Mouse (Mus musculus) right cerebral cortex, postnatal 10 days (tissue): ENCODE measurements around the gene Sipa1l1.

Experiments used
- DNase-seq, 2 experiments: peaks; one replicate each; pipeline ENCODE4 v3.0.0; 2021; ENCODE audit warnings: low spot score in 2 of 2

Sipa1l1 gene

DNA sequence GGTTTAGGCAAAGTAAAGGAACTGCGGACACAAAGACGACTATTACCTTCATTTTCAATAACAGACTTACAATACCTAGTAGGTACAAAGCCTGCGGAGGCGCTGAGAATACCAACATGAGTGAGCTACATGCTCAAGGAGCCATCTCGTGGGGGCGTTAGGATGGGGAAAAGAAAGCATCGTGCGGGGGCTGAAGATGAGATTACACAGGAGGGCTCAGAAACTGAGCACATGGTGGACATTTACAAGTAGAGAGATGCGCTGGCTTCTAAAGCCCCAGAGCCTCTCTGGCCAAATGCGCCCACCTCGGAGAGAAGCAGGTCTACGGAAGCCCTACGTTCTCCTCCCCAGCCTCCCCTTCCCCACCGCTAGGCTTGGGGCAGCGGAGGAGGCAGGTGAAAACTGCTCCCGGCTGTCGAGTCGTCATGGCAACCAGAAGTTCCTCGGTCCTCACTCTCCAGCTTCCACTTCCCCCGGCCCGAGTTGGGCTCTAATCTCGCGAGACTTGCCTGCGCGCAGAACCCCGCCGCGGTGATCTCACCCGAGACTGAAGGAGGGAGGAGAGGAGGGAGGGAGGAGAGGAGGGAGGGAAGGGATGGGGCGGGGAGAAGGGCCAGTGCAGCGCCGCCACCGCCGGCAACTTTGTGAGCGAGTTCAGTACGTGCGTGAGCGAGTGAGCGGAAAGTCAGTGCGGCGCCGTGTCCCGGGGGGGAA is at the start of gene Sipa1l1:
TSS of gene Sipa1l1 (plus strand) at position 501 of the 714 bp plus-strand sequence.
- DNase-seq: peak; percentile 98 to 99

DNA sequence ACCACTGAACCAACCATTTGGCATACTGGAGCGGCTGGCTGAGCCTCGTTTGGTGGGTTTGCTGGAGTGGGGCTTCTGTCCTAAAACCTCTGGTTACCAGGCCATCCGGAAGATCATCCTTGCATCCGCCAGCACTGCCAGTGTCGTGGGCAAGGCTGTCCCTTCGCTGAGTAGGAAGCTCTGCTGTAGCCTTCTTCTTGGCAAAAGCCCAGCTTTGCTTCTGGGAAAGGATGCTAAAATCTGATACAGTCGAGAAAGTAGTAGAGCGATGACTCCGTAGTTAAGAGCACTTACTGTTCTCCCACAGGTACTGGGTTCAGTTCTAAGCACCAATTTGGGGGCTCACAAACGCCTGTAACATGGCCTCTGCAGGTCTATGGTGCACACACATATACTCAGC is 47.2 kb upstream of the Sipa1l1 start:
- peak in 1 of 2 experiments; percentile 47 for DNase-seq

DNA sequence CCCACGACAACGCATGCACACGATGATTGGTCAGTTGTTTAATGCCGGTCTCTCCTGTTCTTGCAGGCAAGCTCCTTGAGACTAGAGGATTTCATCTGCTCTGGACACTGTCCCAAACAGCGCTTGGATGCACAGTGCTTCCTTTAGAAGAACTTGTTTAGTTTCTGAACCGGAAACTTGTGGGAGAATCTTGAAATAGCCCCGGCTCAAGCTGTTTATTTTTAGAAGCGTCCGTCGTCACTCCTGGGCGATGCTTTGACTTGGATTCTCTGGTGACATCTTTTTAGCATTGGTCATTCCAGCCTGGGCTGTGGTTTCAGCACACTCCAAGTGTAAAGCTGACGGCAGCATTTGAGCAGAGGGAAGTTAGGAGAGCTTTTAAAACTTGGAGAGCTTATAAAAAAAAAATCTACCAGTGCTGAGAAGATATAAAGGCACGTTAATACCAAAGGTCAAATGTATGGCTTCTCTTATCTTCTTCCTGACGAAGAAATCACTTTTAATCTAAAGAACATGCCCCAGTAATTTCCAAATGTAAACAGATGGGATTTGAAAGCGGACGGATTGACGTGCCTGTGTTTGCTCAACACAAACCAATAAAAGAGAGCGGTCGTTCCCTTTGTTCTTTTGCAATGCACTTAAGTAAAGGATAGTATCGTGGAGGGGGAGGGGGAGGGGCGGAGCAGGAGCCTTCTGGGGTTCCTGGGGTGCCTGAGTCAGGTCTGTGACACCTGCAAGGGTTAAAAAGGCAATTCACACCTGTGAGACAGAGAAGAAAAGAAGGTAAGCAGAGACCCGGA is 46.5 kb upstream of the Sipa1l1 start:
- peak; percentile 47 to 55 for DNase-seq

DNA sequence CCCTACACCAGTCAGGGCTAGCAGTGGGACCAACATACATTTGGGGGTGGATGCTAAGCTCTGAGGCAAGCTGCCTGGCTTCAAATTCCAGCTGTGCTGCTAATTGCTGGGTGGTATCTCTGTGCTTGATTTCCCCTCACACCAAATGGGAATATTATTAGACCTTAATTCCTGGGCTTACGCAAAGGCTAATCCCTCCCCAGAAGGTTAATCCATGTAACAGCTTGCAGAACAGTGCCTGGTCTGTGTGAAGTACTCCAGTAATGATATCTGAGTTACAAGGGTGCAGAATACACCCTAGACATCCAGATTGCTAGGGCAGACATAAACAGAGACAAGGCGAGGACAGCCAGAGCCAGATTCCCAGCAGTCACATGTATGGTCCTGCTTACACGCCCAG is 42.3 kb upstream of the Sipa1l1 start:
- no peak for DNase-seq

DNA sequence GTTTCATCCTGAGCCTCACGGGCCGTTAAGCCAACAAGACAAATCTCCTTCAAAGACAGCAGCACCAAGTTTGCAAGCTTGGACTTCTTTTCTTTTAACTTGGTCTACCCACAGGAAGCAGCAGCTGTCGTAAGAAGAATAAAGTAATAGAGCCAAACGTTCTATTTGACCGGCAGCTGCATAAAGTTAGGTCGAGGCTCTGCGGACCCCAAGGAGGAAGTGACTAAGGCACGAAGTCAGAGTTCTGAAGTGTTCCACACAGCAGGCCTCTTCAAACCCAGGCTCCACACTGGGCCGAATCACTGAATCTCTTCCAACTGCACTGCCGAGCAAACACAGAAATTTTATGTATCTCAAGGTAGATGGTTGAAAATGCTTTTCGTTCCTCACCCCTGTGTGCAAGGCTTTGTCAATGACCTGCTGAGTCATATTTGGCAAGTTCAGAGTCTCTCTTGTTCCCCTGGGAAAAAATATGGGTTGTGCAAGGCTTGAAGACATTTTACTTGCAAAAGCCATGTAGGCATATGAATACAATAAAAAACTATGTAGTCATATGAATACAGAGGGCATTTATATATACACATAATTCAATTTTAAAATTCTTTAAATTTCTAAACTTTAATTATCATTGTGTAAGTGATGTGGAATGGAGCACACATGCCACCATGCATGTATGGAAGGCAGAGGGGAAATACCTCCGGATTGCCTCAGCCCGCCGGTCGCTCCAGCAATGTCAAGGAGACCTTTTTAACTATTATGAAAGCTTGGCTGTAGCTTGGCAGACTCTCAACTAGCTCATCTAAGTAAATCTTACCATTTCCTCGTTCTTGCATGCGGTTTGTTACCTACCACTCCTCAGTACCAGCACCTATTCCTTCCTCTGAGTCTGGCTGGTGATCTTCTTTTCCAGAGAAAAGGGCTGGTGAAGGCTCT is 29.6 kb upstream of the Sipa1l1 start:
- no peak for DNase-seq

DNA sequence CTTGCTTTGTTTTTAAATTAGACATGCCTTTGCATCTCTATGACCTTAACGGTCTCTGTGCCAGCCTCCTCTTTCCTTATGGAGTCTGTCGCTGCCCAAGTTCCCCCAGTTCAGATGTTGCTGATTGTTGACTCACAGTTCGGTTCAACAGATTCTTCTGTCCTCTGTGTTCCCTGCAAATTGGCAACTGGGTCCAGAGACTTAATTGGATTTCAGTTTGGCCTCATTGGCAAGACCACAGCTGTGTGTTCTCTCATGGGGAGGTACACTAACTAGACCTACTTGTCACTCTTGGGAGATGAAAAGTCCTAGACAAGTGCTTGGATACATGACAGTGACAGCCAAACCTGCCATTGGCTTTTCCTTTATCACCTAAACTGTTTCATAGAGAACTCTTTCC is 25.7 kb upstream of the Sipa1l1 start:
- no peak for DNase-seq

DNA sequence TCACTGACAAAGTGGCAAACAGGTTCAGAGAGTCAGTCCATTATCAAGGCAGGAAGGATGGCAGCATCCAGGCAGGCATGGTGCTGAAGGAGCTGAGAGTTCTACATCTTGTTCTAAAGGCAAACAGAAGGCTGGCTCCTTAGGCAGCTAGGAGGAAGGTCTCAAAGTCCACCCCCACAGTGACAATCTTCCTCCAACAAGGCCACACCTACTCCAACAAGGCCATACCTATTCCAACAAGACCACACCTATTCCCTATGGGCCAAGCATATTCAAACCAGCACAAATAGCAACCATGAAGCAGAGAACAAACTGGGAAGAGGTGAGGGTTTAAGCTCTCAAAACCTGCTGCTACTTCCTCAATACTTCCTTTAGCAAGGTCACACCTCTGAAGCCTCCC is 23.9 kb upstream of the Sipa1l1 start:
- no peak for DNase-seq

DNA sequence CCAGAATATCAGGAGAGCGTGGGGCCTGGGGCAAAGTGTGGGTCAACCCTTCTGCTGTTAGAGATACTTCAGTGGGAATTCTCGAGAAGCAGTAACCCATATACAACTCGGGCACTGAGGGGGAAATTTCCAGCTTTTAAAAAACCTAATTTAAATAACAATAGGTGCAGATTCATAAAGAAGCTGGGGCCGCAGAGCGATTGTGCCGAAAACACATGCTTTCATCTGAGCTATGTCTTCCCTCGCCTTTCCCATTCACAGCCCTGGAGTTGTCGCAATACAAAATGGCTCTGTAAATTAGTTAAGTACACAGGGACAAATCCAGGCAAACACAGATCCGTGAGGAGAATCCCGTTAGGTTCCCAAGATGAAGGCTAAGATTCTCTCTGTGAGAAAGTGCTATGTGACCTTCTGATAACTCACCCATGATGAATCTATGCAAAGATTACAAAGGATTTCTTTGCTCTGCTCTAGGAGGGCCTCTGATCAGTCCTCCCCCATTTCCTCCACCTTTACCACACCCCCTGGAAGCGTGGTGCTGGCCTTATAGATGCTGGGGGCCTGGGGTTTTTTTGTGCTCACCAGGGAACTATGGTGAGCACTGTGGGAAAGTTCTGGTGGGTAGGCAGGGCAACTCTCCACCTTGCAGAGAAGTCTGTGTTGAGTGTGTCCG is 22.0 kb upstream of the Sipa1l1 start:
- DNase-seq: no peak

DNA sequence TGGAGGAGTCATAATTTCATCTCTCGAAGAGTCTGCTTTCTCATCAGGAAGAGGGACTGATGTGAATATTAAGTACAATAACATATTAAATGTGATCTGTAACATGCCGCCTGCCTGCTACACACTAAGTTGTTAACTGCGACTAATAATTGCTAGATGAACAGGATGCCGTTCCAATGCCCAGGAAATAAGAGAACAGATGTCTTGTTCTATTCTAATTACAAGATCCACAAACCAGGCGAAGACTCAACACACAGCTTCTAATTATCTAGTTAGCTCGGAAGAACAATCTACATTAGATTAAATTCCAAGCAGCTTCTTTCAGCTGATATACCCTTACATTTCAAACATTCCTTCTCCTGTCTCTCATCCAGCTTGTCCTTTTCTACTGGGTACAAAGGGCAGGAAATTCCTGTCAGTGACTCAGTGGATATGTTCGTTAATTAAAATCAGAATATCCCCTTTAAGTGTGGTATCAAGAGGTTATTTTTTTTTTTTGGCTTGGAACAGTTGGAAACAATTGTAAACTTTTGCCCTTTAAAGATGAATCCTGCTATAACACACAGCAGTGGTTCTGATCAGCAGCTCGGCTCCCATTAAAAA is 20.7 kb upstream of the Sipa1l1 start:
- DNase-seq: no peak

DNA sequence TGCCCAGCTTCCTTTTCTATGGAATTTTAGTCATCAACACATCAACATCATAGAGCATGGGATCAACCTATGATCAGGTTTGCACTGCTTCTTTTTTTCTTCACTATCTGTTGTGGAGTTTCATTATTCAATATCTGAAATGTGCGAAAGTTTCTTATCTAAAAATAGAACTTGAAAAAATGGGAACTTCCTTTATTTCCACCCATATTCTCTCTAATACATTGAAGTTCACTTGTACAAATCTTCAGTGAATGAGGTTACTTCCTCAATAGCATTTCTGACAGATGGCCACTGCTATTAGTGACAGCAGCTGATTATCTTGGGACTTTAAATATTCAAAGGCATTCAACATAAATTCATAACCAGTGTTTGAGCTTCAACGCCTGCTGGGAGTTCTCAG is 18.1 kb upstream of the Sipa1l1 start:
- no peak for DNase-seq

DNA sequence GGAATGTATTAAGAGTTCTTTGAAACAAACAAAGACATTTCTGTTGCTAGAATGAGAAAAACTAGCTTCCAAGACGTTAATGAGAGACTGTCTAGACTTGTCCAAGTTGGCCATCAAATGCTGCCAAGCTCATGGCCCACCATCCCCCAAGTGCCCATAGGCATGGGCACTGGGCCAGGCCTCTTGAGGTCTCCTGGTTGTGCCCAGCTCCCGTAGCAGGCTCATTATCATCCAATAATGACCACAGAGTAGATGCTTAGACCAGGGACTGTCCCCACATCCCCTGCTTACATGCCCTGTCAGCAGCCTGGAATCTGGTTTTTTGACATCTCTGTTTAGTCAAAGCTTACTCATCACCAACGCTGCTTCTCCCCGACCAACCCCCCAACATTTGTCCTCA is 14.6 kb upstream of the Sipa1l1 start:
- no peak for DNase-seq

DNA sequence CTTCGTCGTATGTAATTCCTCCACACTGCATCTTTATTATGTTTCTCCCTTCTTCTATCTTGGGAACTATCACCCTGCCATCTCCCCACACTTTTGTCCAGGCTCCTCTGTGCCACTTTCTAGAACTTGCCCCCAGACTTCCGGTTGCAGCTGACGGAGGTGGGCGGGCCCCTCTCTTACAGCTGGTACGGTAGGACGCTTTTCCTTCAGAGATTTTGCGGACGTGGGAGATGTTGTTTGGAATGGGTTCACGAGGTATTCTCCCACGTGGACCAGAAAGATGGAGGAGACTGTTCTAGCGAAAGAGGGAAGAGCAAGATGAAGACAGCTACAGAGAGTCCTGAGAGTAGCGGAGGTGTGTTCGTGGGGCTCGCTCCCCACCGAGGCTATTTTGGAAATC is 10.6 kb upstream of the Sipa1l1 start:
- DNase-seq: no peak

DNA sequence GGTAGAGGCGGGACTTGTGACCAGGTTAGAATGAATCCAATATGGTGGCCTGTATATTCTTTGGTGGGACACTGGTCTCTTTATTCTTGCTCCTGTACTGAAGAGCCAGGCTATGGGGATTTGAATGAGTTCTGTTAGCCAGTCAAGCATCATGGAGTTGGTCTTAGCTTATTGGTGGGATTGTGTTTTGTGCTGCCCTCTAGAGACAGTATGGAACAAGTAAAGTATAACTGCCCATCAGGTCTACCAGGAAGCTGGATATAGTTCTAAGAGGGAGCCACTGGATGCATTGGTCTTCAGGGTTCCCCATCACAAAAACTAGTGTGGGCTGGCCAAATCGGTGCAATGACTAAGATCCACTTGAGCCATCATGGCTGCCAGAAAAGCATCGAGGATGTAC is 9.7 kb upstream of the Sipa1l1 start:
- DNase-seq: no peak

DNA sequence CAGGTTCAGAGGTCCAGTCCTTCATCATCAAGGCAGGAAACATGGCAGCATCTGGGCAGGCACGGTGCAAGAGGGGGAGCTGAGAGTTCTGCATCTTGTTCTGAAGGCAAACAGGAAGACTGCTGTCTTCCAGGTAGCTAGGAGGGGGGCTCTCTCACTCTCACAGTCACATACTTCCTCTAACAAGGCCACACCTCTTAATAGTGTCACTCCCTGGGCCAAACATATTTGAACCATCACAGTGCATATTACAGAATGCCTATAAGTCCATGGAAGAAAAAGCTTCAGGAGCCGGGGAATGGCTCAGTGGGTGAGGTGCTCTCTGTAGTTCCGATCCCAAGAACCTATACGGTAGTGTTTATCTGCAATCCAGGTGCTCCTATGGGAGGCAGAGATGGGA is 3.5 kb upstream of the Sipa1l1 start:
- DNase-seq: no peak

DNA sequence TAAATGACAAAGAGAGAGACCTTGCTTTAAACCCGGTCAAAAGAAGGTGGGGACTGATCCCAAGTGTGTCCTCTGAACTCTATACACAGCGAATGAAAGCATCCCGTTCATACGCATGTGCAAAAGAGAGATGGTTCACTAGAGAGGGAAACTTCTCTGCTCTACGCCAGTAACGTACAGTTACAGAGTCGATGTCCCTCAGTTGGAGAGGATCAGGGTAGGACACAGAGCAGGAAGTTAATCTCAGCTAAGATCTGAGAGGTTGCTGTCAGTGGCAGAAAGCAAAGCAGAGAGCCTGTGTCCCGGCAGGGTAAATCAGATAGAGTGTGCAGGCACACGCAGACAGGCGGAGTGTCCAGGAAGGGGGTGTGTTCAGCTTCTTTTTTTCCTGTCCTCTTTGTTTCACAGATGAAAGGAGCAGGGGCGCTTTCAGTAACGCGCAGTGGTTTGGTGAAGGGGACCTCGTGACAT is 3.0 kb upstream of the Sipa1l1 start:
- DNase-seq: no peak

DNA sequence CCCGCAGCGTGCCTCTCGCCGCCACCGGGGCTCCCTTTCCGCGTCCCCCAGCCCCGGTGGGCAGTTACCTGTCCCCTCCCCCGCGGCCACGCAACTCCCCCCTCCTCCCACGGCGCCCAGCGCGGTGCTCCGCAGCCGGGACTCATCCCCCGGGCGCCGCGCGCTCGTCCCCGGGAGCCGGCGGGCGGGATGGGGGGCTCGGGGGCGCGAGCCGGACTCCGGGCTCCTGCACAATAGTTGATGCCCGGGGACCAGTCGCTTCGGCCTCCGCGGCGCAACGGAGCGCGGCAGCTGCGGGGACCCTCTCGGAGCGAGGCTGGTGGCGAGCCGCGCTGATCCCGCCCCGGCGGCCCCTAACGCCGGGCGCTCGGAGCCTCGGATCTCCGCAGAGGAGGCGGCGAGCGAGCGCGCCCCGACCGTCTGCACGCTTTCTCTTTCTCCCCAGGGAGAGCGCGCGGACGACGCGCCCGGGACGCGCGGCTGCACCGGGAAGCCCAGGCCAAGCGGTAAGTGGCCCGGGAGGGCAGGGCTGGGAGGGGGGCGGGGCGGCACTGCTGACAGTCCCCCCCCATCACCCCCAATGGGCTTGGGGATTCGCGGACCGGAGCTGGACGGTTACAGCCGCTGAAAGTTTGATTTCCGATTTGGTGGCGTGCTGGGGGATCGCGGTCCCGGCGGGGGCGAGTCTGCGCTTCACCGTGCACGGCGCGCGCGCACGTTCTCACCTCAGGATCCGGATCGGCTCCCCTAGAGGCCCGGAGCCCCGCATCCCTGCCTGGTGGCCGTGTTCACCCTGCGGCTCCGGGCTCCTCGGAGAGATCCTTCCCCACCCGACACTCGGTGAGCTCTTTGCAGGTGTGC is 681 bp downstream of the Sipa1l1 start:
- peak; percentile 83 to 85 for DNase-seq

DNA sequence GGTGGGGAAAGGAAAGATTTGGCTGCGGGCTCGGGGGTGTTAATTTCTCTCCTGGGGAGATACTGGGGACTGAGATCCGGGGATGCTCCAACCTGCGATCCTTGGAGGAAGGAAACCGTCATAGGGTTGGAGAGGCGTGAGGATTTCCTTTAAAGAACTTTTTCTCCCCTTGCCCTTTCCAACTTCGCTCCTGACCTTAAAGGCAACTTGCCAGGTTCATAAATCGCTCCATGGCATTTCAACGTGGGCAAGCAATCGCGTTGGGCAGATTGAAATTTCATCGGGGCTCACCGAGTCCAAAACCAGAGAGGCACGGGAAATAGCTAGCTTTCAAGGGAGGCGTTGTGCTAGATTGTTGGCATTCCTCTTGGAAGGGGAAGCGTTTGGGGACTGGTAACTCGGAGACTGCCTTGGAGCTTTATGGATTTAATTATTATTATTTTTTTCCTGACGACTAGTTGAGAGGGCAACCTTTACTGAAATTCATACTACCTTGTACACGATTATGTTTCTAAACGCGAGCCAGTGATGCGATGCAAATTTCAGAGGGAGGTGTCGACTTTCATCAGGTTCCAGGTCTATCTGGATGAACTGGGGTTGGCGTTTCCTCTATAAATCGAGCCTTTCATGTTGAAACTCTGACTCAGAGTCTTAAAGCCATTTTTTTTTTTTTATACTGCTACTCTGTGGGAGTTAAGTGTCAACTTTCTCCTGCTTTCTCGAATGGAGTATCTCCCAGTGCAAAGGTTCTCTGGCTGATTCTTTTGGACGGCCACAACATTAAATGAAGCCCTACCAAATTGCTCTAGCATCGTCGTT is 1.6 kb downstream of the Sipa1l1 start:
- no peak for DNase-seq

DNA sequence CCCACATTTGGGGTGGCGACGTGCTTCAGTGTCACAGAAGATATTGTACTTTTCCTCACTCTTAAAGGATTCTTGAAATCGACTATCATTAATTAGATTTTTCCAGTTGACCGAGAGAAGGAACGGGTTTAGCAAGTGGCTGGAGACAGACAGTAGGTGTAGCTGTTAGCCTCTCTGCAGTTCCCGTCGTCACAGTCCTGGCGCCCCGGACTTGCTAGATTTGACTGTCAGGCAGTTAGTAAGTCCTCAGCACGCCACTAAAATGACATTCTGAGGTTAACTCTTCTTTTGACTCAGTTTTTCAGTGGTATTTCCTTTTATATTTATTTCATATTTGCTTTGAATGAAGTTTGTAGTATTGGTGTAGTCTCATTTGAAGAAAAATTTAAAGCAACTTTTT is 2.5 kb downstream of the Sipa1l1 start:
- peak; percentile 69 to 73 for DNase-seq

DNA sequence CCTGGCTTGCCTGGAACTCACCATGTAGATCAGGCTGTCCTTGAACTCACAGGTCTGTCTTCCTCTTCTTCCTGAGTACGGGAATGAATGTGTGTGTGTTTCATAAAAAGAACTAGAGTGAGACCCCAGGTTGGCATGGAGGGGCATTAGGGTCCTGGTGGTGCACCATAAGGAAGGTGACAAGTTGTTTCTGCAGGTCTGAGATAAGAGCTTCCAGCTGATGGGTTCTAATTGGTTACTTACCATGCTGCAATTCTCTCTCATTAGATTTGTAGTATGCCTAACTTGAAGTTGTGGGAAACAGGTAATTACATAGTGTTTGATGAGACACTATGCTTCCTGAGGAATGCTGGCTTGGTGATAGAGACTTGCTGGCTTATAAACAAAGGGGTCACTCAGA is 4.5 kb downstream of the Sipa1l1 start:
- no peak for DNase-seq
